Mouse (Mus musculus) spleen, postnatal 10 days (tissue): Measurements from ENCODE around the gene Zfp872.
"Not testable (repeated sequence)": the region's sequence is repeated elsewhere in the genome, so short reads cannot be mapped to it uniquely, and the experiment has no call there.

Source experiments
- DNase-seq, 2 experiments: peaks; one replicate each; pipeline ENCODE4 v3.0.0; 2021 to 2022; ENCODE audit warnings: low spot score in 2 of 2

Zfp872 gene

GRCm38 (mm10) chr9:22188025-22188611 is at the start of gene Zfp872:
Gene Zfp872 (plus strand): TSS chr9:22188090.
- no peak for DNase-seq

GRCm38 (mm10) chr9:22138480-22138879 is 49.4 kb upstream of the Zfp872 start:
- peak; percentile 59 to 73 for DNase-seq

GRCm38 (mm10) chr9:22139746-22140145 is 48.1 kb upstream of the Zfp872 start:
- DNase-seq = no peak

- DNase-seq = peak; percentile 90 to 95
Measured at GRCm38 (mm10) chr9:22143108-22144037, 44.5 kb upstream of the Zfp872 start.

- DNase-seq = no peak
Measured at GRCm38 (mm10) chr9:22144304-22144965, 43.5 kb upstream of the Zfp872 start.

GRCm38 (mm10) chr9:22149426-22150248 is 38.3 kb upstream of the Zfp872 start:
- DNase-seq = peak in 1 of 2 experiments; percentile 52

GRCm38 (mm10) chr9:22150249-22150693 is 37.6 kb upstream of the Zfp872 start:
- DNase-seq = not testable (repeated sequence)

GRCm38 (mm10) chr9:22150946-22151345 is 36.9 kb upstream of the Zfp872 start:
- no peak for DNase-seq

GRCm38 (mm10) chr9:22153810-22154209 is 34.1 kb upstream of the Zfp872 start:
- peak in 1 of 2 experiments; percentile 42 for DNase-seq

GRCm38 (mm10) chr9:22155614-22156013 is 32.3 kb upstream of the Zfp872 start:
- peak; percentile 71 to 88 for DNase-seq

- peak; percentile 99 to 100 for DNase-seq
Measured at GRCm38 (mm10) chr9:22156497-22157245, 31.2 kb upstream of the Zfp872 start, which contains the start of gene Pigyl. Gene Pigyl (plus strand): TSS chr9:22156846.

GRCm38 (mm10) chr9:22157516-22158265 is 30.2 kb upstream of the Zfp872 start:
- DNase-seq = peak in 1 of 2 experiments; percentile 20

GRCm38 (mm10) chr9:22161299-22161698 is 26.6 kb upstream of the Zfp872 start:
- DNase-seq = no peak

GRCm38 (mm10) chr9:22162305-22162704 is 25.6 kb upstream of the Zfp872 start:
- DNase-seq = no peak

- DNase-seq = no peak
Measured at GRCm38 (mm10) chr9:22162912-22163311, 25.0 kb upstream of the Zfp872 start.

GRCm38 (mm10) chr9:22164711-22165668 is 22.9 kb upstream of the Zfp872 start:
- DNase-seq = peak in 1 of 2 experiments; percentile 36

GRCm38 (mm10) chr9:22165964-22166363 is 21.9 kb upstream of the Zfp872 start:
- no peak for DNase-seq

GRCm38 (mm10) chr9:22166686-22167085 is 21.2 kb upstream of the Zfp872 start:
- DNase-seq = peak in 1 of 2 experiments; percentile 27

GRCm38 (mm10) chr9:22167751-22168150 is 20.1 kb upstream of the Zfp872 start:
- peak in 1 of 2 experiments; percentile 9 for DNase-seq
